Mouse (Mus musculus): ENCODE results near the gene Srrm3. TPM values are rescaled to one million over a fixed set of nuclear protein-coding genes. Genes with fewer than 3 reads are reported as not detected.

The Srrm3 gene
- 0.13 and 0.16 TPM in 2 replicates for polyA plus RNA-seq (2015; fragmentation: Nextera tagmentation; extraction: Ambion mirVana)

DNA sequence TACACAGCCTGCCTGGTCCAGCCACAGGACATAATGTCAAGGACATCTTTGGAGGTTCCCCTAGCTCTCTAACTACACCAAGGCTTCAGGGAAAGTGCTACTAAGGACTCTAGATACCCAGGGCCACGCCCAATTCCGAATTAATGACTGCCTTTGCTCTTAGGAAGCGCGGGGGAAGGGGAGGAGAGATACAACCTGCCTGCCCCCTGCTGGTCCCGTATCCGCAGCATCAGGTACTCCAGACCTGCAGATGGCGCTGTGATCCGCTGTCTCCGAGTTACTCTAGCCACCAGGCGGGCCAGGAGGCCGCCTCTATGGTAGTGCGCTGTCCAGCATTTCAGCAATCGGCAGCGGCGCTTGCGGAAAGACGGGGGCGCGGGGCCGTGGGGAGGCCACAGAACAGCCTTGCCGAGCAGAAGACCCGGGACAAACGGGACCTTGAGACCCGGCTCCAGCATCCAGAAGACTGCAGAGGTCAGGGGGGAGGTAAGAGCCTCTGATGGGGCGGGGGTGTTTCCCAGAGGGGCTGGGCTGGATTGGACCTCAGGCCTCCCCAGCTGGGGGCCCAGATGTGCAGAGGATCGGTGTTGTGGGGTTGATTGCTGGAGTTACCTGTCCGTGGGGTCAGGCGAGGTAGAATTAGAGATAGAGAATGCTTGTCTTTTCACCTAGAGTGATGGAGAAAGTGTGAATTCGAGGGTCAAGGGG lies at the start of gene Srrm3:
TSS of gene Srrm3 (plus strand) at position 336 of the 708 bp plus-strand sequence.
- TF ChIP-seq CTCF (IDR thresholded peaks at IDR 0.05; ENCODE audit: low read depth) = peak; percentile 100
- ATAC-seq (replicated peaks; ENCODE audit: low FRiP score, low read depth) (peak; percentile 33), DNase-seq (ENCODE audit: low spot score) (peak; percentile 88)
- Histone ChIP-seq H3K9me3 (replicated peaks; ENCODE audit: low read length) (no peaks in the 10 kb centered on the region), H3K9ac (ENCODE audit: low read depth, low read length) (no peak within 1 kb of the TSS), H3K27ac (no peak within 1 kb of the TSS), H3K4me2 (ENCODE audit: low read length) (no peak within 1 kb of the TSS), H3K36me3 (ENCODE audit: insufficient read depth, low read length) (no peaks in the 10 kb centered on the region), H3K27me3 (ENCODE audit: insufficient read depth, low read length) (no peaks in the 10 kb centered on the region), H3K4me3 (replicated peaks; ENCODE audit: low read depth, low read length) (no peak within 1 kb of the TSS), H3K4me1 (replicated peaks; ENCODE audit: insufficient read depth, low read length) (no peaks in the 10 kb centered on the region)
- WGBS = 5% methylated on average over 29 of the region's 29 CpGs

DNA sequence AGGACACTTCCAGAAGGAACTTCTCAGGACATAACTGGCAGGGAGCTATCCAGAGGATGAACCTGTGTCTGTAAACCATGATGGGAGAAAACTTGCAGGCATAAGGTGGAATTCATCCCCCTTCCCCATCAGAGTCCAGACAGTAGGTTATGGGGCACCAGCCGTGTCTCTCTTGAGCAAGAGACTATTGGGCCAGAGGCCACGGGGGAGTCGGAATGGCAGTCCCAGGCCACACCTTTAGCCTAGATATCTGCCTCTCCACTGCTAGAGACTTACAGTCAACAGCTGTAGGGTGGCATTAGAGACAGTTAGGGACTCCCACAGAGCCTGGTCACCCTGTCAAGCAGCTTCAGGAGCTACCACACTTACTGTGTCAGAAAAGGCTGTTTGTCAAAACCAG lies 44.8 kb upstream of the Srrm3 start:
- Histone ChIP-seq H3K9ac (ENCODE audit: low read depth, low read length) (no peak overlapping the region), H3K4me2 (ENCODE audit: low read length) (no peak overlapping the region), H3K9me3 (replicated peaks; ENCODE audit: low read length) (no peaks in the 10 kb centered on the region), H3K4me1 (replicated peaks; ENCODE audit: insufficient read depth, low read length) (no peaks in the 10 kb centered on the region), H3K36me3 (ENCODE audit: insufficient read depth, low read length) (no peaks in the 10 kb centered on the region), H3K27me3 (ENCODE audit: insufficient read depth, low read length) (no peaks in the 10 kb centered on the region), H3K4me3 (replicated peaks; ENCODE audit: low read depth, low read length) (no peak overlapping the region), H3K27ac (no peak overlapping the region)
- ATAC-seq (replicated peaks; ENCODE audit: low FRiP score, low read depth) (no peak), DNase-seq (ENCODE audit: low spot score) (no peak)
- WGBS = 57% methylated on average over 3 of the region's 3 CpGs
- no peak for TF ChIP-seq CTCF (IDR thresholded peaks at IDR 0.05; ENCODE audit: low read depth)

DNA sequence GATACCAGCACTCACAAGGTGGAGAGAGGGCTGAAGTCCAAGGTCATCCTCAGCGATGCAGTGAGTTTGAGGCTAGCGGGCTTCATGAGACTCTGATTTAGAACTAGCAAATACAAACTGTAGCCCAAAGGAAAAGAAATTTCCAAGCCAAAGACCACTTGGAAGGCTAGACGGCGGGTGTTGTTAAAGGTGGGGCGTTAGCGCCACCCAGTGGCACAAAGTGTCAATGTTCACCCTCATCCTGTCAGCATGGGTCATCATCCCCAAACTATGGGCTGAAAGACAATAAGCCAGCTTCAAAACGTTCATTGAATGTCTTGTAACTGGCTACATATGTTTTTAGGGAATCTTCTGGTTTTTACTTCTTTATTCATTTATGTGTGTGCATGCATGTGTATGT lies 43.2 kb upstream of the Srrm3 start:
- H3K4me2 ChIP-seq (ENCODE audit: low read length) = no peak overlapping the region
- ATAC-seq (replicated peaks; ENCODE audit: low FRiP score, low read depth) (no peak), DNase-seq (ENCODE audit: low spot score) (peak; percentile 90)
- no peak overlapping the region for H3K9ac ChIP-seq (ENCODE audit: low read depth, low read length)
- H3K9me3 ChIP-seq (replicated peaks; ENCODE audit: low read length) = no peaks in the 10 kb centered on the region
- H3K4me3 ChIP-seq (replicated peaks; ENCODE audit: low read depth, low read length) = no peak overlapping the region
- no peaks in the 10 kb centered on the region for H3K36me3 ChIP-seq (ENCODE audit: insufficient read depth, low read length)
- H3K4me1 ChIP-seq (replicated peaks; ENCODE audit: insufficient read depth, low read length) = no peaks in the 10 kb centered on the region
- H3K27me3 ChIP-seq (ENCODE audit: insufficient read depth, low read length) = no peaks in the 10 kb centered on the region
- TF ChIP-seq CTCF (IDR thresholded peaks at IDR 0.05; ENCODE audit: low read depth) = peak; percentile 93
- 2% methylated on average over 7 of the region's 7 CpGs for WGBS
- H3K27ac ChIP-seq = no peak overlapping the region

DNA sequence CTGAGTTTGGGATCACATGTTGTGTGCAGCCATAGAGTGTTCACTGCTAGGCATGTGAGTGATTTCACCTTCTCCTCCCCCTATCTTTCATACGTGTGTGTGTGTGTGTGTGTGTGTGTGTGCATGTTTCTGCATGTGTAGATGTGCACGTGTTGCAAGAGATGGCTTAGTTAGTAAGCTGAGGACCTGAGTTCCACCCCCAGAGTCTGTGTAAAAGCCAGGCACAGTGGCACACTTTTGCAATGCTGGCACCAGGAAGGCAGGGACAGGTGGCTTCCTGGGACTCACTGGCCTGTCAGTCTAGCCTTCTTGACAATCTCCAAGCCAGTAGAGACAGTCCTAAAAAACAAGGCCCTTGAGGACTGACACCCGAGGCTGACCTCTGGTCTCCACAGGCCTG lies 41.7 kb upstream of the Srrm3 start:
- Histone ChIP-seq H3K9me3 (replicated peaks; ENCODE audit: low read length) (no peaks in the 10 kb centered on the region), H3K4me2 (ENCODE audit: low read length) (no peak overlapping the region), H3K4me1 (replicated peaks; ENCODE audit: insufficient read depth, low read length) (no peaks in the 10 kb centered on the region), H3K9ac (ENCODE audit: low read depth, low read length) (no peak overlapping the region), H3K27ac (no peak overlapping the region), H3K27me3 (ENCODE audit: insufficient read depth, low read length) (no peaks in the 10 kb centered on the region), H3K36me3 (ENCODE audit: insufficient read depth, low read length) (no peaks in the 10 kb centered on the region), H3K4me3 (replicated peaks; ENCODE audit: low read depth, low read length) (no peak overlapping the region)
- TF ChIP-seq CTCF (IDR thresholded peaks at IDR 0.05; ENCODE audit: low read depth) = no peak
- ATAC-seq (replicated peaks; ENCODE audit: low FRiP score, low read depth) = no peak
- no peak for DNase-seq (ENCODE audit: low spot score)
- 65% methylated on average over 3 of the region's 3 CpGs for WGBS

DNA sequence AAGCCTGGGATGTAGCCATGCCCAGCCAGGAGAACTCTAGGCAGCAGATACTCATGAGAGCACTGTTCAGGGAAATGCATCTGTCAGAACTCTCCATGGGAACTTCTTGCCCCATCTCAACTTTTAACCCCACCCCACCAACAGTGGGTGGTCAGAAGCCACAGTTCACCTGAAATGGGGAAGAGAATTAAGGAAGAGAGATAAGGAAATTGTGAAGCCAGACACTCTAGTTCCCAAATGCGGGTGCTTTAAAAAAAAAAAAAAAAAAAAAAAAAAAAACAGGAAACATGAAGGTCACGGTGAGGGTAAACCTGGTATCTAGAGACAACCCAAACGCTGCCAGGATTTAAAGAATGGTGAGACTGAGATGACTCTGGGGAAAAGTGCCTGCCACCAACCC lies 34.2 kb upstream of the Srrm3 start:
- Histone ChIP-seq H3K4me2 (ENCODE audit: low read length) (no peak overlapping the region), H3K36me3 (ENCODE audit: insufficient read depth, low read length) (no peaks in the 10 kb centered on the region), H3K27ac (no peak overlapping the region), H3K27me3 (ENCODE audit: insufficient read depth, low read length) (no peaks in the 10 kb centered on the region), H3K9me3 (replicated peaks; ENCODE audit: low read length) (no peaks in the 10 kb centered on the region), H3K9ac (ENCODE audit: low read depth, low read length) (no peak overlapping the region), H3K4me1 (replicated peaks; ENCODE audit: insufficient read depth, low read length) (0 out of 2 replicates have a peak, but pooled peaks cover 3% of the 10 kb centered on the region), H3K4me3 (replicated peaks; ENCODE audit: low read depth, low read length) (no peak overlapping the region)
- DNase-seq (ENCODE audit: low spot score) (no peak), ATAC-seq (replicated peaks; ENCODE audit: low FRiP score, low read depth) (no peak)
- 30% methylated on average over 3 of the region's 3 CpGs for whole genome bisulfite sequencing
- TF ChIP-seq CTCF (IDR thresholded peaks at IDR 0.05; ENCODE audit: low read depth) = no peak

DNA sequence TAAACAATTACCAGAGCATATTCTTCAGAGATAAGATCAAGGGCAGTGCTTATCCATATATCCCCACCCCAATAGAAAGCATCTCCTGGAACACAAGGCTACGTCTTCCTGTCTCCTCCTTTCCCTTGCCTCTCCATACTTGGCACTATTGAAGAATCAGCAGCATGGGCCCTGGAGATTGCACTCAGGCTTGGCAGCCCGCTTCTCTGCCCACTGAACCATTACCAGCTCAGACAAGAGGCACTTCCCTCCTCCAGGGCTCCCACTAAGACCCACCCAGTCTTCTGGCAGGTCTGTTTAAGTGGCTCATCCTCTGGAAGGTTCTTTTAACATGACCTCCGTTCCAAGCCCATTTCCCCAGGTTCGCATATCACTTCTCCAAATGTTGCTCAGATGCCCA lies 30.1 kb upstream of the Srrm3 start:
- Histone ChIP-seq H3K36me3 (ENCODE audit: insufficient read depth, low read length) (0 out of 2 replicates have a peak, but pooled peaks cover under 1% of the 10 kb centered on the region), H3K4me3 (replicated peaks; ENCODE audit: low read depth, low read length) (no peak overlapping the region), H3K27ac (no peak overlapping the region), H3K9me3 (replicated peaks; ENCODE audit: low read length) (no peaks in the 10 kb centered on the region), H3K27me3 (ENCODE audit: insufficient read depth, low read length) (no peaks in the 10 kb centered on the region), H3K4me1 (replicated peaks; ENCODE audit: insufficient read depth, low read length) (peaks cover 14% of the 10 kb centered on the region; the same call in 1 of the 2 replicates), H3K9ac (ENCODE audit: low read depth, low read length) (no peak overlapping the region), H3K4me2 (ENCODE audit: low read length) (no peak overlapping the region)
- DNase-seq (ENCODE audit: low spot score) (peak; percentile 50), ATAC-seq (replicated peaks; ENCODE audit: low FRiP score, low read depth) (no peak)
- no peak for TF ChIP-seq CTCF (IDR thresholded peaks at IDR 0.05; ENCODE audit: low read depth)
- 44% methylated on average over 4 of the region's 4 CpGs for WGBS

Data from kidney, postnatal 0 days (tissue).